In the genomic region with DNA sequence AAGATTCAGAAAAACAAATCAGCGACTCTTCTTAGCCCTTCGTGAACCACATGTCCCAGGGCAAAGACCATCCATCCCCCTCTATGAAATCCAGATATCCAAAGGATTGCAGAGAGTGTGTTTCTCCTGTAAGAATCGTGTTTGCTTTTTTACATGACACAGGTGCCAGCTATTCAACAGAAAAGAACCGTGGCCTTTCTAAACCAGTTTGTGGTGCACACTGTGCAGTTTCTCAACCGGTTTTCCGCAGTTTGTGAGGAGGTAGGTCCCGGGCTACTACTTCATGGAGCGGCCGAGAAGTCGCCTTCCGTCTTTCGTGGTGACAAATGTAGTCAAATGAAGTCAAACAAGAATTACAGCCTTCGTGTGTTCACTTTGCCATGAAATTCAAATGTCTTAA, we compare ENCODE assay signal across 7 mouse cellular contexts. TPM values are rescaled to one million over a fixed set of nuclear protein-coding genes. Genes with fewer than 3 reads are reported as not detected.
DNase-seq lines count a peak whose midpoint lies in the region; ATAC-seq and TF ChIP-seq lines count a peak whose summit lies in the region.

No protein-coding gene starts in this region.

- DNase-seq in lung, postnatal 36 days: no peak
- DNase-seq in limb, embryonic 10.5 days (ENCODE audit: low spot score): no peak
- no peak for DNase-seq in right cerebral cortex, postnatal 14 days
- no peak for DNase-seq in urinary bladder, adult 18-20 months (ENCODE audit: low spot score in 2 of 2)

- WGBS in lung, embryonic 16.5 days: 71% methylated on average over 13 of the region's 13 CpGs
- WGBS in forebrain, embryonic 12.5 days: 77% methylated on average over 13 of the region's 13 CpGs
- 81% methylated on average over 13 of the region's 13 CpGs for WGBS in limb, embryonic 10.5 days
- WGBS in small intestine, adult 2 months: 64% methylated on average over 13 of the region's 13 CpGs

- TF ChIP-seq CTCF in small intestine, adult 2 months (IDR thresholded peaks at IDR 0.05; ENCODE audit: extremely low read depth, insufficient read length, insufficient replicate concordance, low read depth, low read length): no peak

- TF ChIP-seq POLR2A in small intestine, adult 2 months (IDR thresholded peaks at IDR 0.05; ENCODE audit: low read depth, low read length): no peak

- peak overlapping the region; percentile 88 for H3K9ac ChIP-seq in lung, embryonic 16.5 days (ENCODE audit: low read length)
- peak overlapping the region; percentile 75 for H3K9ac ChIP-seq in forebrain, embryonic 12.5 days

- peak overlapping the region; percentile 78 for H3K4me2 ChIP-seq in lung, embryonic 16.5 days (ENCODE audit: low read depth, low read length)
- H3K4me2 ChIP-seq in forebrain, embryonic 12.5 days: peak overlapping the region; percentile 70

- no peaks in the 10 kb centered on the region for H3K36me3 ChIP-seq in lung, embryonic 16.5 days (ENCODE audit: control insufficient read depth, insufficient read depth, low read length)
- no peaks in the 10 kb centered on the region for H3K36me3 ChIP-seq in forebrain, embryonic 12.5 days (replicated peaks)
- H3K36me3 ChIP-seq in limb, embryonic 10.5 days: peaks cover 12% of the 10 kb centered on the region
- H3K36me3 ChIP-seq in small intestine, adult 2 months (ENCODE audit: control insufficient read depth, insufficient read depth, low read length): peaks cover 8% of the 10 kb centered on the region

- H3K4me3 ChIP-seq in lung, embryonic 16.5 days (ENCODE audit: low read length): peak overlapping the region; percentile 81
- H3K4me3 ChIP-seq in forebrain, embryonic 12.5 days (replicated peaks): peak overlapping the region; percentile 63
- H3K4me3 ChIP-seq in limb, embryonic 10.5 days: peak overlapping the region; percentile 60
- H3K4me3 ChIP-seq in small intestine, adult 2 months (ENCODE audit: low read depth, low read length): peak overlapping the region; percentile 87

- no peaks in the 10 kb centered on the region for H3K9me3 ChIP-seq in lung, embryonic 16.5 days (ENCODE audit: control insufficient read depth, low read length)
- no peaks in the 10 kb centered on the region for H3K9me3 ChIP-seq in forebrain, embryonic 12.5 days
- H3K9me3 ChIP-seq in limb, embryonic 10.5 days (replicated peaks): no peaks in the 10 kb centered on the region

- 0 out of 2 replicates have a peak overlapping the region, but pooled peaks have one; percentile 2 for H3K27ac ChIP-seq in lung, embryonic 16.5 days (ENCODE audit: low read length)
- H3K27ac ChIP-seq in forebrain, embryonic 12.5 days: peak overlapping the region; percentile 82; the same call in 1 of the 2 replicates
- H3K27ac ChIP-seq in limb, embryonic 10.5 days: peak overlapping the region; percentile 88
- H3K27ac ChIP-seq in small intestine, adult 2 months (ENCODE audit: insufficient read depth, low read depth, low read length): peak overlapping the region; percentile 18; the same call in 1 of the 2 replicates

- H3K27me3 ChIP-seq in lung, embryonic 16.5 days (ENCODE audit: control insufficient read depth, insufficient read depth, low read depth, low read length): no peaks in the 10 kb centered on the region
- no peaks in the 10 kb centered on the region for H3K27me3 ChIP-seq in forebrain, embryonic 12.5 days
- no peaks in the 10 kb centered on the region for H3K27me3 ChIP-seq in limb, embryonic 10.5 days (ENCODE audit: low read depth, poor library complexity, severe bottlenecking)
- no peaks in the 10 kb centered on the region for H3K27me3 ChIP-seq in small intestine, adult 2 months (ENCODE audit: control insufficient read depth, insufficient read depth, low read length)

- no peak for ATAC-seq in lung, embryonic 16.5 days (ENCODE audit: low read depth)
- ATAC-seq in forebrain, embryonic 12.5 days (ENCODE audit: low FRiP score): no peak

- H3K4me1 ChIP-seq in lung, embryonic 16.5 days (replicated peaks; ENCODE audit: control insufficient read depth, insufficient read depth, low read length): peaks cover 8% of the 10 kb centered on the region
- peaks cover 5% of the 10 kb centered on the region; the same call in 1 of the 2 replicates for H3K4me1 ChIP-seq in forebrain, embryonic 12.5 days
- peaks cover 7% of the 10 kb centered on the region; the same call in 1 of the 2 replicates for H3K4me1 ChIP-seq in limb, embryonic 10.5 days
- H3K4me1 ChIP-seq in small intestine, adult 2 months (ENCODE audit: control insufficient read depth, insufficient read depth, insufficient read length, low read length): peaks cover 6% of the 10 kb centered on the region; the same call in 1 of the 2 replicates

RNA-seq across cellular contexts. Expression of a gene that starts 0.8 kb away (rescaled TPM):
- polyA plus RNA-seq in lung, embryonic 16.5 days (2015; fragmentation: Nextera tagmentation; extraction: Ambion mirVana): 60.4 and 71.0 TPM in 2 replicates
- polyA plus RNA-seq in forebrain, embryonic 12.5 days (2016; fragmentation: Nextera tagmentation; extraction: Ambion mirVana): 42.5 and 47.4 TPM in 2 replicates
- polyA plus RNA-seq in limb, embryonic 10.5 days (2016; fragmentation: Nextera tagmentation; extraction: Ambion mirVana): 50.8 and 53.2 TPM in 2 replicates
- polyA plus RNA-seq in small intestine, adult 2 months (2012; rRNA removed): 6.6 and 9.4 TPM in 2 replicates

RNA-seq across cellular contexts. Expression of a gene that starts 54.9 kb away (rescaled TPM):
- polyA plus RNA-seq in lung, embryonic 16.5 days (2015; fragmentation: Nextera tagmentation; extraction: Ambion mirVana): 73.1 and 80.8 TPM in 2 replicates
- 81.4 and 86.9 TPM in 2 replicates for polyA plus RNA-seq in forebrain, embryonic 12.5 days (2016; fragmentation: Nextera tagmentation; extraction: Ambion mirVana)
- polyA plus RNA-seq in limb, embryonic 10.5 days (2016; fragmentation: Nextera tagmentation; extraction: Ambion mirVana): 117 and 124 TPM in 2 replicates
- polyA plus RNA-seq in small intestine, adult 2 months (2012; rRNA removed): 0.69 and 1.5 TPM in 2 replicates

RNA-seq across cellular contexts. Expression of a gene that starts 54.9 kb away (rescaled TPM):
- 15.4 and 16.9 TPM in 2 replicates for polyA plus RNA-seq in lung, embryonic 16.5 days (2015; fragmentation: Nextera tagmentation; extraction: Ambion mirVana)
- polyA plus RNA-seq in forebrain, embryonic 12.5 days (2016; fragmentation: Nextera tagmentation; extraction: Ambion mirVana): 13.2 and 14.9 TPM in 2 replicates
- 16.9 and 21.0 TPM in 2 replicates for polyA plus RNA-seq in limb, embryonic 10.5 days (2016; fragmentation: Nextera tagmentation; extraction: Ambion mirVana)
- polyA plus RNA-seq in small intestine, adult 2 months (2012; rRNA removed): 0.27 and 0.42 TPM in 2 replicates

Comparison
In these comparisons a context has a peak if more than half of its experiments do, and no peak if none do; other contexts are left out.
1. H3K27ac ChIP-seq: peak in every context shown above with its lines; median percentile 88 in limb, embryonic 10.5 days; 82 in forebrain, embryonic 12.5 days; 18 in small intestine, adult 2 months; 2 in lung, embryonic 16.5 days.
2. RNA of a gene that starts 54.9 kb away (polyA plus RNA-seq): 117 to 124 TPM in limb, embryonic 10.5 days, 81.4 to 86.9 TPM in forebrain, embryonic 12.5 days and 73.1 to 80.8 TPM in lung, embryonic 16.5 days; 0.69 to 1.5 TPM in small intestine, adult 2 months; every median in the first group is over 10 times any median in the second.
3. RNA of a gene that starts 54.9 kb away (polyA plus RNA-seq): 16.9 to 21.0 TPM in limb, embryonic 10.5 days, 15.4 to 16.9 TPM in lung, embryonic 16.5 days and 13.2 to 14.9 TPM in forebrain, embryonic 12.5 days; 0.27 to 0.42 TPM in small intestine, adult 2 months; every median in the first group is over 10 times any median in the second.
4. Peak in every context shown above with its lines, with median percentiles within 50 percentile points of each other: H3K4me3 ChIP-seq.